Mouse (Mus musculus) C2C12 (cell line): Measurements from ENCODE around the gene Gm17660.

Experiments
- CEBPB ChIP-seq: IDR thresholded peaks from one replicate; pipeline ENCODE4 v1.6.1; 2011; ENCODE audit warnings: low read depth, mild to moderate bottlenecking, control low read depth, moderate library complexity
- CTCF ChIP-seq: IDR thresholded peaks from one replicate; pipeline ENCODE4 v1.5.1; 2011; ENCODE audit not compliant: control insufficient read depth, insufficient read depth, insufficient read length
- MAX ChIP-seq: IDR thresholded peaks from one replicate; pipeline ENCODE4 v1.6.1; 2011; ENCODE audit warnings: mild to moderate bottlenecking, control low read depth
- MYOD1 ChIP-seq: IDR thresholded peaks from one replicate; pipeline ENCODE4 v1.6.1; 2011; ENCODE audit warnings: low read depth; ENCODE audit not compliant: control insufficient read depth, insufficient read length
- MYOG ChIP-seq: IDR thresholded peaks from one replicate; pipeline ENCODE4 v1.6.1; 2011; ENCODE audit not compliant: control insufficient read depth, insufficient read length; ENCODE audit errors: extremely low read depth
- USF1 ChIP-seq: IDR thresholded peaks from one replicate; pipeline ENCODE4 v1.6.1; 2011; ENCODE audit warnings: low read depth, mild to moderate bottlenecking, control low read depth, moderate library complexity

DNA sequence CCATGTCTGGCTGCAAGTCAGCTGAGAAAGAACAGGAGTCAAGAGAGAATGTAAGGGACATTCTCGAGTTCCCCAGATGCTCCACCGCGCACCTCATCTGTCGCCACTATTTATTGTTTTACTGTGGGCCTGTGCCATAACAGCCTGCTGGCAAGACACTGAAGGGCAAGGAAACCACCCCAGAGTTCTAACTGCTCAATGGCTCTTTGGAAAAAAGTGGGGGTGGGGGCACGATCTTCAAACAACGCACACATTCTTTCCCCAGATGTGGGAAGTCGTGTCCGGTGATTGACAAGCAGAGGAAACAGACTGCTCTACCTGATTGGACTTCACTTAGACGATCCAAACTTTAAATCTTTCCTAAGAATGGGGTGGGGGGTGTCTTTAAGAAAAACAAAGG is 34.6 kb upstream of the Gm17660 start:
- no peak for TF ChIP-seq MAX
- TF ChIP-seq CTCF: no peak
- no peak for TF ChIP-seq USF1
- no peak for TF ChIP-seq MYOD1
- no peak for TF ChIP-seq CEBPB
- TF ChIP-seq MYOG: no peak
